ENCODE assay signal across 17 mouse cellular contexts in the genomic region with DNA sequence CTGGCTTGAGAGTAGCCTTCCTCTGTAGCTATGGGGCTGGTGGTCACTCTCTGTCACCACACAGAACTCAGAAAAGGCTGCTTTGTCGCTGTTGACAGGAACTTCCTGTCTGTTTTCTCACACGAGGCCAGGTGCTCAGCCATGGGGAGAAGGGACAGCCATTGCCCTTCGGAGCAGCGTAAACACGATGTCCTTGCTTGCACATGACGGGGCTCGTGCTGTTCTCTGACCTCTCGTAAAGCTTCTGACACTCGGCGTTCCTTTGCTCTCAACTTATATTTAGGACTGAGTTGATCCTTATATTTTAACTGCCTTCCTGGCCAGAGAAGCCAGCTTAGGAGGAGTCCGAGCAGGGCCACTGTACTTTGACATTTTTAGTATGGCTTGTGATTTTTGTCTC. TPM values are rescaled to one million over a fixed set of nuclear protein-coding genes. Genes with fewer than 3 reads are reported as not detected.
A peak's percentile ranks its signal among the peaks of the same experiment; 100 is the strongest.
DNase-seq lines count a peak whose midpoint lies in the region; ATAC-seq and TF ChIP-seq lines count a peak whose summit lies in the region.
"Had no signal": no experiment of that assay in that cellular context is flagged by ENCODE, and none has a peak within 500 bp of the region (broad histone marks: within the 10 kb centered on the region; RNA-seq: fewer than 3 reads in every experiment).

No protein-coding gene starts in this region.

- no peak overlapping the region for H3K4me2 ChIP-seq in kidney, postnatal 0 days (ENCODE audit: low read length)
- H3K4me2 ChIP-seq: embryonic facial prominence, embryonic 12.5 days; hindbrain, embryonic 12.5 days; midbrain, embryonic 12.5 days; neural tube, embryonic 12.5 days had no signal

- no peaks in the 10 kb centered on the region for H3K36me3 ChIP-seq in kidney, postnatal 0 days (ENCODE audit: insufficient read depth, low read length)
- H3K36me3 ChIP-seq: embryonic facial prominence, embryonic 12.5 days; forebrain, embryonic 10.5 days; hindbrain, embryonic 12.5 days; midbrain, embryonic 12.5 days; neural tube, embryonic 12.5 days had no signal

- DNase-seq in embryo, embryonic 11 days: peak; percentile 10
- no peak for DNase-seq in embryo, embryonic 10 days (ENCODE audit: low spot score)
- DNase-seq in lung, postnatal 36 days: peak; percentile 22
- DNase-seq in lung, postnatal 10 days: no peak
- DNase-seq in kidney, postnatal 0 days (ENCODE audit: low spot score): peak; percentile 77
- no peak for DNase-seq in right cerebral cortex, postnatal 14 days
- no peak for DNase-seq in frontal cortex, postnatal 10 days (ENCODE audit: low spot score in 2 of 2)
- no peak for DNase-seq in layer of hippocampus, adult 11-12 months (ENCODE audit: low spot score)
- DNase-seq: cerebellum, adult 8-10 months; liver; lung, postnatal 14 days had no signal

- peak overlapping the region; percentile 68 for H3K27ac ChIP-seq in kidney, postnatal 0 days
- H3K27ac ChIP-seq: embryonic facial prominence, embryonic 12.5 days; forebrain, embryonic 10.5 days; hindbrain, embryonic 12.5 days; midbrain, embryonic 12.5 days; neural tube, embryonic 12.5 days had no signal

- no peaks in the 10 kb centered on the region for H3K9me3 ChIP-seq in kidney, postnatal 0 days (replicated peaks; ENCODE audit: low read length)
- H3K9me3 ChIP-seq: embryonic facial prominence, embryonic 12.5 days; forebrain, embryonic 10.5 days; hindbrain, embryonic 12.5 days; midbrain, embryonic 12.5 days; neural tube, embryonic 12.5 days had no signal

- TF ChIP-seq CTCF in kidney, postnatal 0 days (IDR thresholded peaks at IDR 0.05; ENCODE audit: low read depth): no peak

- ATAC-seq in kidney, postnatal 0 days (replicated peaks; ENCODE audit: low FRiP score, low read depth): 0 out of 2 replicates have a peak, but pooled peaks have one; percentile 5
- ATAC-seq: intestine, postnatal 0 days had no signal

- WGBS in kidney, postnatal 0 days: 20% methylated on average over 11 of the region's 11 CpGs

- no peak overlapping the region for H3K9ac ChIP-seq in kidney, postnatal 0 days (ENCODE audit: low read depth, low read length)
- H3K9ac ChIP-seq: embryonic facial prominence, embryonic 12.5 days; hindbrain, embryonic 12.5 days; midbrain, embryonic 12.5 days; neural tube, embryonic 12.5 days had no signal

- H3K4me1 ChIP-seq in kidney, postnatal 0 days (replicated peaks; ENCODE audit: insufficient read depth, low read length): peaks cover 14% of the 10 kb centered on the region
- H3K4me1 ChIP-seq: neural tube, embryonic 12.5 days had no signal

- H3K4me3 ChIP-seq in kidney, postnatal 0 days (replicated peaks; ENCODE audit: low read depth, low read length): no peak overlapping the region
- H3K4me3 ChIP-seq: embryonic facial prominence, embryonic 12.5 days; forebrain, embryonic 10.5 days; hindbrain, embryonic 12.5 days; midbrain, embryonic 12.5 days; neural tube, embryonic 12.5 days had no signal

- H3K27me3 ChIP-seq in kidney, postnatal 0 days (ENCODE audit: insufficient read depth, low read length): no peaks in the 10 kb centered on the region
- H3K27me3 ChIP-seq: embryonic facial prominence, embryonic 12.5 days; hindbrain, embryonic 12.5 days; midbrain, embryonic 12.5 days; neural tube, embryonic 12.5 days had no signal

RNA-seq across cellular contexts. Expression of a gene that starts 54.6 kb away (rescaled TPM):
- polyA plus RNA-seq in kidney, postnatal 0 days (2015; fragmentation: Nextera tagmentation; extraction: Ambion mirVana): 23.2 and 27.3 TPM in 2 replicates

Comparison
In these comparisons a context has a peak if more than half of its experiments do, and no peak if none do; other contexts are left out.
1. DNase-seq: peak in embryo, embryonic 11 days (single experiment), lung, postnatal 36 days (single experiment) and kidney, postnatal 0 days (single experiment); none in embryo, embryonic 10 days (single experiment), lung, postnatal 10 days (single experiment), right cerebral cortex, postnatal 14 days (single experiment), frontal cortex, postnatal 10 days (0 of 2) and layer of hippocampus, adult 11-12 months (single experiment).